Mouse (Mus musculus): ENCODE data around the gene Prpf6. TPM values are rescaled to one million over a fixed set of nuclear protein-coding genes. Genes with fewer than 3 reads are reported as not detected.
A peak's percentile ranks its signal among the peaks of the same experiment; 100 is the strongest.

Gene Prpf6
- polyA plus RNA-seq, 1 experiment from 2014 or later = 40.1 TPM

GRCm38 (mm10) chr2:181589732-181590105 is 1.9 kb upstream of the Prpf6 start:
- Histone ChIP-seq H3K27ac (replicated peaks) (no peak overlapping the region), H3K4me3 (no peak overlapping the region), H3K4me1 (peaks cover 24% of the 10 kb centered on the region), H3K9me3 (no peaks in the 10 kb centered on the region), H3K9ac (no peak overlapping the region), H3K36me3 (peaks cover 61% of the 10 kb centered on the region), H3K4me2 (no peak overlapping the region), H3K27me3 (replicated peaks) (no peaks in the 10 kb centered on the region)
- no peak for ATAC-seq (ENCODE audit: extremely low read depth, insufficient number of reproducible peaks, low FRiP score, low TSS enrichment)
- 87% methylated on average over 9 of the region's 9 CpGs for WGBS

GRCm38 (mm10) chr2:181590471-181590870 is 1.2 kb upstream of the Prpf6 start:
- 89% methylated on average over 5 of the region's 5 CpGs for WGBS
- H3K4me2 ChIP-seq = no peak overlapping the region

GRCm38 (mm10) chr2:181592231-181593041 is 768 bp downstream of the Prpf6 start, which contains the start of gene Zfp512b:
Zfp512b (minus strand) TSS chr2:181592803.
- Histone ChIP-seq H3K4me2 (peak within 1 kb of the TSS; percentile 88), H3K4me3 (peak within 1 kb of the TSS; percentile 97), H3K9ac (peak within 1 kb of the TSS; percentile 98), H3K36me3 (peaks cover 34% of the 10 kb centered on the region), H3K27ac (replicated peaks) (peak within 1 kb of the TSS; percentile 74), H3K27me3 (replicated peaks) (no peaks in the 10 kb centered on the region), H3K4me1 (peaks cover 24% of the 10 kb centered on the region), H3K9me3 (no peaks in the 10 kb centered on the region)
- peak; percentile 52 for ATAC-seq (ENCODE audit: extremely low read depth, insufficient number of reproducible peaks, low FRiP score, low TSS enrichment)
- WGBS = under 1% methylated on average over 76 of the region's 97 CpGs

More at GRCm38 (mm10) chr2:181590471-181590870, 1.2 kb upstream of the Prpf6 start:
- H3K4me1 ChIP-seq = peaks cover 24% of the 10 kb centered on the region
- H3K9ac ChIP-seq = no peak overlapping the region
- no peak overlapping the region for H3K27ac ChIP-seq (replicated peaks)
- H3K27me3 ChIP-seq (replicated peaks) = no peaks in the 10 kb centered on the region
- no peak for ATAC-seq (ENCODE audit: extremely low read depth, insufficient number of reproducible peaks, low FRiP score, low TSS enrichment)
- H3K4me3 ChIP-seq = no peak overlapping the region
- no peaks in the 10 kb centered on the region for H3K9me3 ChIP-seq
- H3K36me3 ChIP-seq = peaks cover 53% of the 10 kb centered on the region

GRCm38 (mm10) chr2:181593042-181593421 is 1.4 kb downstream of the Prpf6 start:
- Histone ChIP-seq H3K9me3 (no peaks in the 10 kb centered on the region), H3K27me3 (replicated peaks) (no peaks in the 10 kb centered on the region), H3K9ac (peak overlapping the region; percentile 98), H3K36me3 (peaks cover 28% of the 10 kb centered on the region), H3K4me1 (peaks cover 29% of the 10 kb centered on the region), H3K27ac (replicated peaks) (peak overlapping the region; percentile 74), H3K4me2 (peak overlapping the region; percentile 88), H3K4me3 (peak overlapping the region; percentile 97)
- no peak for ATAC-seq (ENCODE audit: extremely low read depth, insufficient number of reproducible peaks, low FRiP score, low TSS enrichment)
- 6% methylated on average over 6 of the region's 6 CpGs for WGBS

- no peak overlapping the region for H3K4me2 ChIP-seq
- H3K36me3 ChIP-seq = peaks cover 19% of the 10 kb centered on the region
- H3K4me3 ChIP-seq = no peak overlapping the region
- H3K27me3 ChIP-seq (replicated peaks) = no peaks in the 10 kb centered on the region
- peaks cover 34% of the 10 kb centered on the region for H3K4me1 ChIP-seq
- H3K9ac ChIP-seq = no peak overlapping the region
- no peak for ATAC-seq (ENCODE audit: extremely low read depth, insufficient number of reproducible peaks, low FRiP score, low TSS enrichment)
- no peak overlapping the region for H3K27ac ChIP-seq (replicated peaks)
- H3K9me3 ChIP-seq = no peaks in the 10 kb centered on the region
Measured at GRCm38 (mm10) chr2:181593937-181594336, 2.3 kb downstream of the Prpf6 start.

- Histone ChIP-seq H3K27ac (replicated peaks) (no peak overlapping the region), H3K4me2 (no peak overlapping the region), H3K9me3 (no peaks in the 10 kb centered on the region), H3K4me3 (no peak overlapping the region), H3K4me1 (peaks cover 38% of the 10 kb centered on the region), H3K9ac (no peak overlapping the region), H3K27me3 (replicated peaks) (peaks cover 4% of the 10 kb centered on the region; the same call in 1 of the 2 replicates), H3K36me3 (peaks cover 7% of the 10 kb centered on the region)
- WGBS = 61% methylated on average over 4 of the region's 4 CpGs
- no peak for ATAC-seq (ENCODE audit: extremely low read depth, insufficient number of reproducible peaks, low FRiP score, low TSS enrichment)
Measured at GRCm38 (mm10) chr2:181594946-181595696, 3.5 kb downstream of the Prpf6 start.

- H3K4me3 ChIP-seq = no peak overlapping the region
- no peaks in the 10 kb centered on the region for H3K9me3 ChIP-seq
- 41% methylated on average over 6 of the region's 6 CpGs for WGBS
- peaks cover 33% of the 10 kb centered on the region for H3K4me1 ChIP-seq
- no peak overlapping the region for H3K4me2 ChIP-seq
- no peak overlapping the region for H3K27ac ChIP-seq (replicated peaks)
- no peaks in the 10 kb centered on the region for H3K36me3 ChIP-seq
- H3K27me3 ChIP-seq (replicated peaks) = peaks cover 4% of the 10 kb centered on the region; the same call in 1 of the 2 replicates
- no peak for ATAC-seq (ENCODE audit: extremely low read depth, insufficient number of reproducible peaks, low FRiP score, low TSS enrichment)
- H3K9ac ChIP-seq = no peak overlapping the region
Measured at GRCm38 (mm10) chr2:181596221-181596960, 4.7 kb downstream of the Prpf6 start.

GRCm38 (mm10) chr2:181597378-181598061 is 5.9 kb downstream of the Prpf6 start:
- WGBS = 60% methylated on average over 7 of the region's 7 CpGs
- no peak overlapping the region for H3K27ac ChIP-seq (replicated peaks)
- no peak overlapping the region for H3K4me3 ChIP-seq
- ATAC-seq (ENCODE audit: extremely low read depth, insufficient number of reproducible peaks, low FRiP score, low TSS enrichment) = no peak
- H3K36me3 ChIP-seq = no peaks in the 10 kb centered on the region
- H3K9ac ChIP-seq = 0 out of 2 replicates have a peak overlapping the region, but pooled peaks have one; percentile 3
- H3K27me3 ChIP-seq (replicated peaks) = peaks cover 4% of the 10 kb centered on the region; the same call in 1 of the 2 replicates
- peak overlapping the region; percentile 84; the same call in 1 of the 2 replicates for H3K4me2 ChIP-seq
- H3K9me3 ChIP-seq = no peaks in the 10 kb centered on the region
- H3K4me1 ChIP-seq = peaks cover 37% of the 10 kb centered on the region

- no peaks in the 10 kb centered on the region for H3K9me3 ChIP-seq
- peaks cover 35% of the 10 kb centered on the region for H3K4me1 ChIP-seq
- H3K36me3 ChIP-seq = no peaks in the 10 kb centered on the region
- H3K9ac ChIP-seq = peak within 1 kb of the TSS; percentile 79
- peaks cover 4% of the 10 kb centered on the region; the same call in 1 of the 2 replicates for H3K27me3 ChIP-seq (replicated peaks)
- 4% methylated on average over 71 of the region's 71 CpGs for WGBS
- ATAC-seq (ENCODE audit: extremely low read depth, insufficient number of reproducible peaks, low FRiP score, low TSS enrichment) = no peak
- H3K27ac ChIP-seq (replicated peaks) = peak within 1 kb of the TSS; percentile 17; the same call in 1 of the 2 replicates
- H3K4me2 ChIP-seq = peak within 1 kb of the TSS; percentile 84
- H3K4me3 ChIP-seq = peak within 1 kb of the TSS; percentile 69
Measured at GRCm38 (mm10) chr2:181598454-181599351, 7.0 kb downstream of the Prpf6 start, which contains the start of gene Samd10. Samd10 (minus strand) TSS chr2:181599212.
